33 mouse cellular contexts compared by ENCODE assay signal in genomic region chr6:63685689-63686088, GRCm38 (mm10).
"Had no signal": no experiment of that assay in that cellular context is flagged by ENCODE, and none has a peak within 500 bp of the region (broad histone marks: within the 10 kb centered on the region; RNA-seq: fewer than 3 reads in every experiment).

No protein-coding gene starts in this region.

- ATAC-seq: hindbrain, embryonic 16.5 days; hindbrain, postnatal 0 days; inflammation-experienced regulatory T-cells, adult 6 months; intestine, embryonic 15.5 days; intestine, embryonic 16.5 days; intestine, postnatal 0 days had no signal

- H3K4me3 ChIP-seq: heart, embryonic 12.5 days; heart, embryonic 13.5 days; heart, embryonic 15.5 days; hindbrain, embryonic 10.5 days; hindbrain, embryonic 12.5 days; hindbrain, embryonic 13.5 days; hindbrain, embryonic 15.5 days; intestine, embryonic 15.5 days; kidney, embryonic 15.5 days; left cerebral cortex, adult 2 months had no signal

- DNase-seq: heart, postnatal 10 days; heart, postnatal 14 days; heart, postnatal 36 days; heart, postnatal 4 days; kidney, adult 11 months; kidney, adult 18-20 months; kidney, adult 2 months; kidney, adult 8-10 months; kidney, adult 9 months; kidney, postnatal 10 days; kidney, postnatal 14 days; kidney, postnatal 25 days; kidney, postnatal 36 days; kidney, postnatal 4 days; layer of hippocampus, adult 9-11 months; layer of hippocampus, postnatal 36 days had no signal

- H3K27ac ChIP-seq: heart, embryonic 13.5 days; heart, embryonic 15.5 days; hindbrain, embryonic 10.5 days; hindbrain, embryonic 12.5 days; hindbrain, embryonic 13.5 days; hindbrain, embryonic 14.5 days; hindbrain, embryonic 15.5 days; hindbrain, postnatal 0 days; intestine, embryonic 15.5 days; kidney, embryonic 15.5 days; kidney, postnatal 0 days; left cerebral cortex, adult 2 months had no signal
